Mouse (Mus musculus) C2C12 (cell line): ENCODE results near the gene Tsc22d1.

ENCODE experiments used
- CTCF ChIP-seq: IDR thresholded peaks from one replicate; pipeline ENCODE4 v1.5.1; 2011; ENCODE audit not compliant: control insufficient read depth, insufficient read depth, insufficient read length
- MYOD1 ChIP-seq: IDR thresholded peaks from one replicate; pipeline ENCODE4 v1.6.1; 2011; ENCODE audit warnings: low read depth; ENCODE audit not compliant: control insufficient read depth, insufficient read length
- MYOG ChIP-seq: IDR thresholded peaks from one replicate; pipeline ENCODE4 v1.6.1; 2011; ENCODE audit not compliant: control insufficient read depth, insufficient read length; ENCODE audit errors: extremely low read depth
- USF1 ChIP-seq: IDR thresholded peaks from one replicate; pipeline ENCODE4 v1.6.1; 2011; ENCODE audit warnings: low read depth, mild to moderate bottlenecking, control low read depth, moderate library complexity

DNA sequence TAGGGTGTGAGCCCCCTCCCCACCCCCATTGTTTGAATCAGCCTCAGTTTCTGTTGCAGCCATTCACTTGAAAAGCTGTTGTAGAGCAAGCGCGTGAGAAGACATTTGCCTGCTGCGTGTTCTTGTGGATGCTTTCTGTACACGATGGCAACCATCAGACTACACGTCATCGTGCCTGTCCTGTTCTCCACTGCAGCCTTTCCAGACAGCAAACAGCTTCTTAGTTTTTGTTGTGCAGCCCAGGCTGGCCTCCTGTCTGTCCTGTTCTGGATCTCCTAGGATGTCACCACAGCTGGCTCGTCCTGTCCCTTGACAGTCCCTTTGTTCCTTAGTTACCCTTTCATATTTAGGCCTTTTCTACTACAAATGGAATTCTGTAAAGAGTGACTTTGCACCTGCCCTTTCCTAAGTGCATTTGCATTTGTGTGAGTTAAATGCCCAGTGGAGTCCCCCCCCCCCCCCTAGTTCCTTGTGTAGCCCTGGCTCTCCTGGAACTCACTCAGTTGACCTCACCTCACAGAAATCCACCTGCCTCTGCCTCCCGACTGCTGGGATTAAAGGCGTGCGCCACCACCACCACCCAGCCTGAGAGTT lies 46.5 kb downstream of the Tsc22d1 start:
- no peak for TF ChIP-seq CTCF
- TF ChIP-seq USF1 = no peak
- TF ChIP-seq MYOG = no peak
- no peak for TF ChIP-seq MYOD1
